Mouse (Mus musculus): ENCODE measurements at regions not wholly inside any gene's neighbourhood (a gene's known extent, or its start where the extent isn't known, plus 50 kb on each side); places are given as distances from the start of the nearest gene placed in this dataset.

DNA sequence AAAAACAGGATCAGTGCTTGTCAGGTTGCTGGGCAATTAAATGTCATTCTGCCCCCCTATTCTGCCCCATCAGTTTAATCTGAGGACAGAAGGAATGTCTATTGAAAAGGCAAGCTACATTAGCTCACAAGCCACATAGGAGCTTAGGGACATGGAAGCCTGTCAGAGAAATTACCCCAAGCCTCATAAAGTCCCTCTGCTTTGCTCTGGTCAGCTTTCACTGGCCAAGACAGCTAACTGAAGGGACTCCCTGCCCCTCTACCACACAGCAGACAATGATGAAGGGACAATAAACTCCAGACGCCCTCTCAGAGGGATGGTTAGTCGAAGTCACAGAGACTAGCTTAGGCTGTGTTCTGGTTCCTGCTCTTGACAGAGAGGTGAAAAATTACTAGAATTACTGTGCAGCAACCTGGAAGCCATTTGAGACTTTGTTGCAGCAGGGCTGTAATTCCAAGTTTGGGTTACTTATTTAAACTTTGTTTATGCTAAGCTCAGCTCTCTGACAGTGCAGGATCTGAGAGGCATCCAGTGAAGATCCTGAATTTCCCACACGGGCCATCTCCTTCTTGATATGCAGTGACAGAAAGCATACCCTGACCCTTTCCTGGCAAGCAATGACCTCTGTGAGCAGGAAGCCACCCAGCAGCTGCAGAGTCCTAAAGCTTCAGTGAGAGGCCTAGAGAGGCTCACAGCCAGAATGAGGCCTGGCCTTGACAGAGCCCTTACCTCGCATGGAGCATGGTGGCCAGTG is 95.2 kb upstream of the Tmtc1 start:
- DNase-seq, result no peak

DNA sequence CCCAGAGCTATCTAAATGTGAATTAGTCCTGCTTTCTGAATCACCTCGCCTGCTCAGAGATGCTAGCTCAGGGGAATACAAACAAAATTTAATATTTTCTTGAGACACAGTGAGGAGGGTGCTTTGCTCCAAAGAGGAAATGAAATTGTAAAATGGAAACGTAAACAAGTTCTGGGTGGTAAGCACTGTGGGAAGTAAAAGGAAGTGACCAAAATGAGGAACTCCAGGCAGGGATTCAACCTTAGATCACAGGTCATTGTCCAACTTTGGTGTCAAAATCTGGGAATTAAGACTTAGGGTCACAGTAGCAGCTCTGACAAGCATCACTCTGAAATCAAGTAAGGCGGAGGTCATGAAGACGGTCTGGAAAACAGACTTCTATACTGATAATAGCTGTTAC is 90.2 kb upstream of the Tmtc1 start:
- no peak for DNase-seq

DNA sequence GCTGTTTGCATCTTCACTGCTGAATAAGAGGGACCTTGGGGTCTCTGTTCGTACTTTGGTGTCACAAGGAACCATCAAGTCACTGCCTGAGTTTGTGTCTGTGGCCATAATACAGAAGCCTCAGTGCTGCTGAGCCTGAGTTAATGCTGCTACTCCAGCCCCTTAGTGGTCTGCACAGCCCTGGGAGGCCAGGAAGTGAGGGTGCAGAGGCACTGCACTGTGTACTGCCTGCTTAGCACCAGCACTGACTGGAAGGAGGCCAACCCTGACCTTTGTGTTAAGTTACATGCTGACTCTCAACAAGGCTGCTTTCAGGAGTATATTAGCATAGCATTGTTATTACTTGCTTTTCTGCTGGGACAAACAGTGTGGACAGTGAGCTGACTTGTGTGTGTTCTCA is 86.9 kb upstream of the Tmtc1 start:
- no peak for DNase-seq

GRCm38 (mm10) chr6:148528611-148529010 is 84.4 kb upstream of the Tmtc1 start:
- DNase-seq, result no peak

GRCm38 (mm10) chr6:148522893-148523292 is 78.7 kb upstream of the Tmtc1 start:
- no peak for DNase-seq

- no peak for DNase-seq
Measured at GRCm38 (mm10) chr6:148517536-148518245, 73.5 kb upstream of the Tmtc1 start.

DNA sequence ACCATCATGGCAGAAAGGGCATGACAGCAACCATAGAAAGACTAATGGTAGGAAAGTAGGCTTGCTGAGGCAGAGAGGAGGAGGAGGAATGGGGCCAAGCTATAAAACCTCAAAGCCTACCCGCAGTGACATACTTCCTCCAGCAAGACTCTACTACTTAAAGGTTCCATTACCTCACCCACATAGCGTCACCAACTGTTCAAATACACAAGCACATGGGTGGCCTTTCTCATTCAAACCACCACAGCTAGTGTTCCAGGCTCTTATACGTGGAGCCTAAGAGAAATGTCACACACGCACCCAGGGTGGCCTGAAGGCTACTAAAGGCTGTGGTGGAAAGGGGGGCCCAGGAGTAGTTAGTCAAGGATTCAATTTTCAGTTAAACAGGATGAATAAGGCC is 72.5 kb upstream of the Tmtc1 start:
- no peak for DNase-seq

DNA sequence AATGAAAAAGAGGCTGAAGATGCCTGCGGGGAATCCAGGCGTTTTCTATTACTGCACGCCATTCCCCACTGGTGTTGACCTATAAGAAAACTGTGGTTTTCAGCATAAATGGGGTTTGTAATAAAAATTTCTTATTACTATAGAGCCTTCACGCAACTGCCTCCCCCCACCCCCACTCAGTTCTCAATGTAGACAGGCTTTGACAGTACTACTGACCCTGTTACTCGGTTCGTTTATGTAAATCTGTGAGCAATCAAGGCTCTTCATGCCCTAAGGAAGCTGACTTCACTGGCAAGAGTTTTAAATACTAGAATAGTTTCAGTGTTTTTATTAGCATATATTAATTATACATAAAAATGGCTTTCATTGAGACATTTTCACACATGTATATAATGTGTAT is 70.9 kb upstream of the Tmtc1 start:
- no peak for DNase-seq

GRCm38 (mm10) chr6:148514645-148515044 is 70.5 kb upstream of the Tmtc1 start:
- DNase-seq, result no peak

DNA sequence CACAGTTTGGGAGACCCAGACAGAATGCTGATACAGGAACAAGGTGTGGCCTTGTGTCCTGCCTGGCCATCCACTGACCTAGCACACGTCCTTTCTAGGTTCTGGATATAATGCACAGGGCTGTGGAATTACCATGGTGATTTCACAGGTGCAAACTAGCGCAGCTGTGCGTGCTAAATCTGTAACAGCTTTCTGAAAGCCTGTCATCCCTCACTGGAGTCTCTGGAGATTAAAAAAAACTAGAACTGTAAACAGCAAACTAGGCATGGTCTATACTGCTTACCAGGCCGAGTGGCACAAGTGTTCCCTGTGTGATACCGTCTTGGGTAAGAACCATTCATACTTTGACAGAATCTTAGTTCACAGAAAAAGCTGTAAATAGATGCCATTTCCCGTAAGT is 69.9 kb upstream of the Tmtc1 start:
- no peak for DNase-seq

- no peak for DNase-seq
Measured at GRCm38 (mm10) chr6:148513134-148513533, 68.9 kb upstream of the Tmtc1 start.

GRCm38 (mm10) chr6:148505325-148505724 is 61.1 kb upstream of the Tmtc1 start:
- DNase-seq, result no peak

DNA sequence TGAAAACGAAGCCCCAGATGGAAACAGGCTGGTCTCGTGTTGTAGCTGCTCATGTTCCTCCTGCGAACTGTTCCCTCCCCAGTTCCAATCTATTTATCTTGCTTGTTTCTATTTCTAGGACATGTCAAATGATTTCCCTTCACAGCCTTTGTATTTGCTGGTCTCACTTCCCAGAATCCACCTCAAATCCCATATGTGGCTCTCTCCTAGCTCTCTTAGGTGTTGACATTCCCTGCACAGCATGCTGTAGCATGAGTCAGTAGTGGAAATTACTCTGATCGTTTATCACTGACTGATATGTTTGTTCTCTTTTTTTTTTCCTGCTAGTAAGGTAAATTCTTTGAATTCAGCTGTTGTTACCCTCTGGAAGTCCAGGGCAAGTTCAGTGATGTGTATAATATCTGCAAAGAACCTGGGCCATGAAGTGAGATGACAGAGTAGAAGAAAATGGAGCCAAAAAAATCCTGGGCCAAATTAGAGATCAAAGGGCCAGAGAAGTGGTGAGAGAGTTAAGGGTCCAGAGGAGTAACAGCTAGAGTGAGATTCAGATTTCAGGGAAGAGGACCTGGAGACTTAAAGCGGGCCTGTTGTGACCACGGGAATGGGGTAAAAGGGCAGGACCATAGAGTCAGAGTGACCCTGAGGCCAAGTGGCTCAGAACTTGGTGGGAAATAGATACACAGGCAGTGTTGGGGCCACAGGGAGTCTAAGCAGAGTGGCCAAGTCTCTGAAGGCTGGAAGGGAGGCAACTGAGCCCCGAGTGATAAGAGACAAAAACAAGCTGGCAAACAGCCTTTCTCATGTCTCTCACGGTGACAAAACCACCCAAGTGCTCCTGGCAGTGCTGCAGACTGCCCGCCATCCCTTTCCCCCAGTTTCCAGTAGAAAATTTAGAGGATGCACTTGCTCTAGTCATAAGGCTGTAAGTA is 56.3 kb upstream of the Tmtc1 start:
- no peak for DNase-seq

All from thymus, postnatal 14 days (tissue).